15 mouse cellular contexts compared by ENCODE assay signal in genomic region chr3:12214821-12215220, GRCm38 (mm10).
"Had no signal": no experiment of that assay in that cellular context is flagged by ENCODE, and none has a peak within 500 bp of the region (broad histone marks: within the 10 kb centered on the region; RNA-seq: fewer than 3 reads in every experiment).

No protein-coding gene starts in this region.

- H3K36me3 ChIP-seq: limb, embryonic 10.5 days; liver, embryonic 15.5 days; midbrain, embryonic 13.5 days; neural tube, embryonic 12.5 days had no signal

- H3K4me1 ChIP-seq: limb, embryonic 10.5 days; liver, embryonic 15.5 days; midbrain, embryonic 13.5 days; neural tube, embryonic 12.5 days had no signal

- H3K4me2 ChIP-seq: liver, embryonic 11.5 days; liver, embryonic 15.5 days; midbrain, embryonic 13.5 days; neural tube, embryonic 12.5 days had no signal

- H3K9me3 ChIP-seq: limb, embryonic 10.5 days; liver, embryonic 15.5 days; midbrain, embryonic 13.5 days; neural tube, embryonic 12.5 days had no signal

- H3K27ac ChIP-seq: kidney, postnatal 0 days; left cerebral cortex, adult 2 months; limb, embryonic 10.5 days; liver, embryonic 15.5 days; midbrain, embryonic 13.5 days; neural tube, embryonic 12.5 days; stomach, postnatal 0 days had no signal

- DNase-seq: kidney, adult 8-10 months; kidney, postnatal 36 days; lung, adult 2 months; lung, postnatal 36 days; thymus, adult 18-20 months; thymus, postnatal 14 days had no signal

- H3K27me3 ChIP-seq: liver, embryonic 15.5 days; midbrain, embryonic 13.5 days; neural tube, embryonic 12.5 days had no signal

- ATAC-seq: lung, postnatal 0 days; midbrain, embryonic 13.5 days had no signal

- H3K4me3 ChIP-seq: left cerebral cortex, adult 2 months; limb, embryonic 10.5 days; liver, embryonic 15.5 days; midbrain, embryonic 13.5 days; neural tube, embryonic 12.5 days had no signal

- H3K9ac ChIP-seq: liver, embryonic 15.5 days; midbrain, embryonic 13.5 days; neural tube, embryonic 12.5 days had no signal
